Mouse (Mus musculus) gastrocnemius, postnatal 4 days (tissue): ENCODE measurements around the gene Fpr-rs7. TPM values are rescaled to one million over a fixed set of nuclear protein-coding genes. Genes with fewer than 3 reads are reported as not detected.

Experiments
- DNase-seq, 2 experiments: peaks; one replicate each; pipeline ENCODE4 v3.0.0; 2021 to 2022; ENCODE audit warnings: low spot score in 2 of 2, mixed read lengths in 2 of 2
- long read RNA-seq, 2 experiments: library from polyadenylated mRNA; stranded (forward); transcript quantifications; one replicate each; pipeline ENCODE4 v2.0.0; 2021
- total RNA-seq, 2 experiments: library from RNA; stranded (reverse); gene quantifications; 2 replicates each; pipeline ENCODE4 v1.2.3; 2021

Gene Fpr-rs7
- total RNA-seq: not detected
- long read RNA-seq, experiment 1: 0 reads
- long read RNA-seq, experiment 2: 0 reads

GRCm38 (mm10) chr17:20114126-20114525 lies at the start of gene Fpr-rs7:
Fpr-rs7 (minus strand) TSS chr17:20114226.
- DNase-seq: no peak

GRCm38 (mm10) chr17:20074090-20074489 lies 39.9 kb downstream of the Fpr-rs7 start:
- DNase-seq: no peak

GRCm38 (mm10) chr17:20071656-20072396 lies 42.2 kb downstream of the Fpr-rs7 start:
- DNase-seq: no peak

Other genes starting within 250 kb of the Fpr-rs7 start
- not detected for gene Vmn2r104, start 65.9 kb downstream of the Fpr-rs7 start, total RNA-seq
- not detected for gene Fpr-rs6, start 68.9 kb upstream of the Fpr-rs7 start, total RNA-seq
- gene Vmn2r105, start 120.8 kb upstream of the Fpr-rs7 start, total RNA-seq: not detected
- gene Vmn2r106, start 171.3 kb upstream of the Fpr-rs7 start, total RNA-seq: not detected
- gene Vmn2r107, start 231.0 kb upstream of the Fpr-rs7 start, total RNA-seq: not detected